Mouse (Mus musculus) intestine, embryonic 16.5 days (tissue): ENCODE data around the gene BC107364. TPM values are rescaled to one million over a fixed set of nuclear protein-coding genes. Genes with fewer than 3 reads are reported as not detected.
"Not testable (repeated sequence)": the region's sequence is repeated elsewhere in the genome, so short reads cannot be mapped to it uniquely, and the experiment has no call there.

Experiments
- ATAC-seq: fragments of 200-750 bp; cut with Nextera tagmentation; 2 replicates; pipeline ENCODE4 v1.8.0; 2017; ENCODE audit warnings: moderate TSS enrichment, moderate library complexity
- H3K27ac ChIP-seq: fragments of 300-500 bp; sonication (generic); 2 replicates; pipeline ENCODE4 v1.5.1; 2014; ENCODE audit warnings: mild to moderate bottlenecking, low read length
- H3K27me3 ChIP-seq: fragments of 300-500 bp; sonication (generic); replicated peaks from 2 replicates; pipeline ENCODE4 v1.6.1; 2014; ENCODE audit warnings: low read length, control low read depth, mixed read lengths; ENCODE audit not compliant: control insufficient read depth, insufficient read depth
- H3K36me3 ChIP-seq: fragments of 300-500 bp; sonication (generic); 2 replicates; pipeline ENCODE4 v1.6.1; 2014; ENCODE audit warnings: low read length, control low read depth; ENCODE audit not compliant: control insufficient read depth, insufficient read depth
- H3K4me1 ChIP-seq: fragments of 300-500 bp; sonication (generic); 2 replicates; pipeline ENCODE4 v1.6.1; 2014; ENCODE audit warnings: low read length, control low read depth, mixed read lengths; ENCODE audit not compliant: control insufficient read depth, insufficient read depth
- H3K4me2 ChIP-seq: fragments of 300-500 bp; sonication (generic); 2 replicates; pipeline ENCODE4 v1.6.1; 2014; ENCODE audit warnings: low read depth, low read length, control low read depth
- H3K4me3 ChIP-seq: fragments of 300-500 bp; sonication (generic); 2 replicates; pipeline ENCODE4 v1.5.1; 2014; ENCODE audit warnings: mild to moderate bottlenecking, low read length
- H3K9ac ChIP-seq: fragments of 300-500 bp; sonication (generic); 2 replicates; pipeline ENCODE4 v1.6.1; 2014; ENCODE audit warnings: low read depth, low read length
- H3K9me3 ChIP-seq: fragments of 300-500 bp; sonication (generic); 2 replicates; pipeline ENCODE4 v1.6.1; 2016; ENCODE audit warnings: low read length, control low read depth; ENCODE audit not compliant: control insufficient read depth
- WGBS: fragments of 180-500 bp; shearing (Covaris S2); extraction: QIAGEN DNeasy Blood & Tissue Kit; methylation state at CpG from one replicate; pipeline ENCODE4 v1.1.7; 2014; 5-methylcytosine and 5-hydroxymethylcytosine counted together
- polyA plus RNA-seq: library from polyadenylated mRNA; unstranded; fragments of >200 nt; fragmentation: Nextera tagmentation; extraction: Ambion mirVana; gene quantifications from 2 replicates; pipeline ENCODE4 v1.2.1, GENCODE M21; 2015

Gene BC107364
- polyA plus RNA-seq, 1 experiment from 2014 or later = 0.12 TPM

GRCm38 (mm10) chr3:96463891-96464290 is 11.8 kb upstream of the BC107364 start:
- Histone ChIP-seq H3K9me3 (no peaks in the 10 kb centered on the region), H3K27me3 (peaks cover 6% of the 10 kb centered on the region; the same call in 1 of the 2 replicates), H3K4me2 (no peak overlapping the region), H3K4me1 (no peaks in the 10 kb centered on the region), H3K27ac (no peak overlapping the region), H3K36me3 (no peaks in the 10 kb centered on the region), H3K9ac (no peak overlapping the region), H3K4me3 (no peak overlapping the region)
- WGBS = 27% methylated on average over 25 of the region's 25 CpGs
- no peak for ATAC-seq

GRCm38 (mm10) chr3:96460568-96460870 is 8.4 kb upstream of the BC107364 start:
- not testable (repeated sequence) for H3K4me2 ChIP-seq, H3K27me3 ChIP-seq, H3K36me3 ChIP-seq, H3K9me3 ChIP-seq, H3K4me1 ChIP-seq, ATAC-seq, H3K9ac ChIP-seq, H3K4me3 ChIP-seq, H3K27ac ChIP-seq
- WGBS = no CpG with 5 or more reads among the region's 19 CpGs

- H3K27me3 ChIP-seq, H3K9ac ChIP-seq, H3K27ac ChIP-seq, H3K4me3 ChIP-seq, H3K4me2 ChIP-seq, H3K9me3 ChIP-seq, H3K36me3 ChIP-seq, H3K4me1 ChIP-seq: not testable (repeated sequence)
- ATAC-seq = peak; percentile 90
- WGBS = no CpG with 5 or more reads among the region's 58 CpGs
Measured at GRCm38 (mm10) chr3:96459757-96460567, 7.9 kb upstream of the BC107364 start.

- H3K27me3 ChIP-seq, H3K4me1 ChIP-seq, H3K4me3 ChIP-seq, H3K36me3 ChIP-seq, H3K9me3 ChIP-seq, H3K27ac ChIP-seq, H3K4me2 ChIP-seq, H3K9ac ChIP-seq: not testable (repeated sequence)
- no CpG with 5 or more reads among the region's 48 CpGs for WGBS
- ATAC-seq = peak; percentile 41
Measured at GRCm38 (mm10) chr3:96458886-96459439, 6.9 kb upstream of the BC107364 start.

DNA sequence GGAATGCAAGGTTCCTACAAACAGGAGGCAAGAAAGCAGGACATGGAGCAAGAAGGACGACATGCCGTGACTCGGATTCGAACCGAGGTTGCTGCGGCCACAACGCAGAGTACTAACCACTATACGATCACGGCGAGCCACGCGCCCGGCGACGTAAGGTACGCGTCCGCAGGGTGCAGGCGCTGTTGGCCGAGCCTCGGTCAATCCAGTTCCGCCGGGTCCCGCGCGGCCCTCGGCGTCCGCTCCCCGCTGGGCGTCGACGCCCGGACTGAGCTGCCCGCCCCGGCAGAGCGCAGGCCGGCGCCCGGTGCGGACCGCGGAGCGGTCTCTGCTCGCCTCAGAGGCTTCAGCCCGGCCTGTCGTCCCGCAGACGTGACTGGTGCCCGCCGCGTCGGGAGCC is 5.9 kb upstream of the BC107364 start:
- not testable (repeated sequence) for H3K4me1 ChIP-seq, H3K27me3 ChIP-seq, H3K4me2 ChIP-seq, H3K4me3 ChIP-seq, H3K36me3 ChIP-seq, H3K27ac ChIP-seq, H3K9me3 ChIP-seq, H3K9ac ChIP-seq
- ATAC-seq = peak; percentile 36
- no CpG with 5 or more reads among the region's 53 CpGs for WGBS

- WGBS = no CpG with 5 or more reads among the region's 50 CpGs
- not testable (repeated sequence) for H3K4me3 ChIP-seq, H3K27me3 ChIP-seq, H3K4me1 ChIP-seq, H3K9ac ChIP-seq, H3K9me3 ChIP-seq, H3K4me2 ChIP-seq, H3K27ac ChIP-seq, H3K36me3 ChIP-seq
- peak; percentile 57 for ATAC-seq
Measured at GRCm38 (mm10) chr3:96451181-96451737, 847 bp downstream of the BC107364 start.

- H3K4me1 ChIP-seq, H3K9ac ChIP-seq, ATAC-seq, H3K4me2 ChIP-seq, H3K27ac ChIP-seq, H3K36me3 ChIP-seq, H3K9me3 ChIP-seq, H3K27me3 ChIP-seq, H3K4me3 ChIP-seq: not testable (repeated sequence)
- WGBS = 0% methylated on average over 1 of the region's 10 CpGs
Measured at GRCm38 (mm10) chr3:96450586-96450896, 1.6 kb downstream of the BC107364 start.

- not testable (repeated sequence) for H3K4me1 ChIP-seq, H3K9ac ChIP-seq, H3K4me2 ChIP-seq, H3K36me3 ChIP-seq, H3K27me3 ChIP-seq, H3K4me3 ChIP-seq, H3K9me3 ChIP-seq, H3K27ac ChIP-seq
- ATAC-seq = peak; percentile 88
- WGBS = no CpG with 5 or more reads among the region's 68 CpGs
Measured at GRCm38 (mm10) chr3:96449762-96450585, 2.1 kb downstream of the BC107364 start.

GRCm38 (mm10) chr3:96445436-96445835 is 6.7 kb downstream of the BC107364 start:
- no peak for ATAC-seq
- Histone ChIP-seq H3K4me2 (no peak overlapping the region), H3K4me1 (no peaks in the 10 kb centered on the region), H3K4me3 (no peak overlapping the region), H3K36me3 (no peaks in the 10 kb centered on the region), H3K9ac (no peak overlapping the region), H3K27ac (no peak overlapping the region), H3K9me3 (no peaks in the 10 kb centered on the region), H3K27me3 (peaks cover 33% of the 10 kb centered on the region)
- 83% methylated on average over 4 of the region's 4 CpGs for WGBS
